9 mouse cellular contexts compared by ENCODE assay signal in the genomic region with DNA sequence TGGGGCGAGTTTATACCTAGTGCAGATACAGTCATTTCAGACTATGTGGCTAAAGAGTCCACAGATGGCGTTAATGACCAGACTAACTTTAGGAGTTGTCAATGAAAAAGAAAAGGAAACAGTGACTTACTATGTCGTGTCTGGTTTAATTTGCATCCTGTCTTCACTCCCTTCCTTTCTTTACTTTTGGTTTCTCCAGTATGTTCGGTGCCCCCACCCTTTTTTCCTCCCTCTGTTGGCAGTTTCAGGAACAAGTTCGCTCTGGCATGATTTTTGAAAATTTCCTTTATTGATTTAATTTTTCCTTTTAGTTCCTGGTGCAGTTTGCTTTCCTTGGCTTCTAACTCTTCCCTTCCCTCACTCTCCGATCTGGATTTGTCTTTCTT. TPM values are rescaled to one million over a fixed set of nuclear protein-coding genes. Genes with fewer than 3 reads are reported as not detected.
DNase-seq lines count a peak whose midpoint lies in the region; ATAC-seq lines count a peak whose summit lies in the region.
"Had no signal": no experiment of that assay in that cellular context is flagged by ENCODE, and none has a peak within 500 bp of the region (broad histone marks: within the 10 kb centered on the region; RNA-seq: fewer than 3 reads in every experiment).

No protein-coding gene starts in this region.

- intact Hi-C loops in heart, postnatal 10 days (cut with DNase I) = no loop called here

- no peak overlapping the region for H3K27ac ChIP-seq in heart, embryonic 16.5 days (ENCODE audit: low read length)
- no peak overlapping the region for H3K27ac ChIP-seq in hindbrain, embryonic 12.5 days
- no peak overlapping the region for H3K27ac ChIP-seq in midbrain, embryonic 11.5 days (ENCODE audit: low read depth, low read length)

- H3K9ac ChIP-seq in heart, embryonic 16.5 days (ENCODE audit: low read length) = peak overlapping the region; percentile 72
- H3K9ac ChIP-seq in hindbrain, embryonic 12.5 days = peak overlapping the region; percentile 73
- H3K9ac ChIP-seq in midbrain, embryonic 11.5 days (ENCODE audit: low read length) = peak overlapping the region; percentile 69

- ATAC-seq in heart, embryonic 16.5 days (replicated peaks; ENCODE audit: extremely low read depth, insufficient read depth, low FRiP score) = no peak
- no peak for ATAC-seq in hindbrain, embryonic 12.5 days (ENCODE audit: low FRiP score)
- ATAC-seq in midbrain, embryonic 11.5 days (ENCODE audit: low FRiP score) = no peak; the same call in 1 of the 2 replicates

- peak overlapping the region; percentile 96 for H3K4me2 ChIP-seq in heart, embryonic 16.5 days (ENCODE audit: low read depth, low read length)
- peak overlapping the region; percentile 98 for H3K4me2 ChIP-seq in hindbrain, embryonic 12.5 days (replicated peaks)
- peak overlapping the region; percentile 59 for H3K4me2 ChIP-seq in midbrain, embryonic 11.5 days

- 10% methylated on average over 6 of the region's 6 CpGs for WGBS in heart, embryonic 16.5 days
- WGBS in hindbrain, embryonic 12.5 days = 11% methylated on average over 6 of the region's 6 CpGs
- WGBS in midbrain, embryonic 11.5 days = 13% methylated on average over 6 of the region's 6 CpGs

- no peaks in the 10 kb centered on the region for H3K36me3 ChIP-seq in heart, embryonic 16.5 days (ENCODE audit: control insufficient read depth, insufficient read depth)
- no peaks in the 10 kb centered on the region for H3K36me3 ChIP-seq in hindbrain, embryonic 12.5 days
- no peaks in the 10 kb centered on the region for H3K36me3 ChIP-seq in midbrain, embryonic 11.5 days (ENCODE audit: control insufficient read depth, insufficient read depth, low read length)

- no peaks in the 10 kb centered on the region for H3K4me1 ChIP-seq in heart, embryonic 16.5 days (ENCODE audit: control insufficient read depth, insufficient read depth, low read length)
- peaks cover 13% of the 10 kb centered on the region; the same call in 1 of the 2 replicates for H3K4me1 ChIP-seq in hindbrain, embryonic 12.5 days
- H3K4me1 ChIP-seq in midbrain, embryonic 11.5 days (ENCODE audit: control insufficient read depth, insufficient read depth, low read length) = peaks cover 3% of the 10 kb centered on the region

- H3K27me3 ChIP-seq in heart, embryonic 16.5 days (ENCODE audit: control insufficient read depth, insufficient read depth, low read length) = no peaks in the 10 kb centered on the region; the same call in 1 of the 2 replicates
- no peaks in the 10 kb centered on the region for H3K27me3 ChIP-seq in hindbrain, embryonic 12.5 days
- H3K27me3 ChIP-seq in midbrain, embryonic 11.5 days (ENCODE audit: control insufficient read depth, insufficient read depth, low read length) = no peaks in the 10 kb centered on the region

- H3K9me3 ChIP-seq in heart, embryonic 16.5 days (replicated peaks; ENCODE audit: control insufficient read depth, low read length) = no peaks in the 10 kb centered on the region
- no peaks in the 10 kb centered on the region for H3K9me3 ChIP-seq in hindbrain, embryonic 12.5 days (replicated peaks)
- H3K9me3 ChIP-seq in midbrain, embryonic 11.5 days (ENCODE audit: control insufficient read depth, low read length) = no peaks in the 10 kb centered on the region

- H3K4me3 ChIP-seq in heart, embryonic 16.5 days (ENCODE audit: low read length) = peak overlapping the region; percentile 70
- peak overlapping the region; percentile 57 for H3K4me3 ChIP-seq in hindbrain, embryonic 12.5 days
- peak overlapping the region; percentile 37 for H3K4me3 ChIP-seq in midbrain, embryonic 11.5 days (ENCODE audit: low read depth, low read length)

- DNase-seq in heart, postnatal 10 days = no peak
- peak; percentile 25 for DNase-seq in brain, adult 2 months (ENCODE audit: low read depth, low spot score)
- peak; percentile 93 for DNase-seq in midbrain, embryonic 11.5 days (ENCODE audit: low spot score, missing footprints)
- DNase-seq in adrenal gland, adult (ENCODE audit: inconsistent age in 2 of 2, low spot score in 1 of 2) = no peak
- no peak for DNase-seq in urinary bladder, postnatal 14 days (ENCODE audit: low spot score)
- DNase-seq in cerebellum, postnatal 4 days (ENCODE audit: low spot score in 2 of 2) = no peak

RNA-seq across cellular contexts. Expression of a gene that starts 3.2 kb away (rescaled TPM):
- 0.32 and 0.81 TPM in 2 replicates for polyA plus RNA-seq in heart, embryonic 16.5 days (2015; fragmentation: Nextera tagmentation; extraction: Ambion mirVana)
- total RNA-seq in heart, postnatal 10 days (2021) = not detected
- polyA plus RNA-seq in hindbrain, embryonic 12.5 days (2016; fragmentation: Nextera tagmentation; extraction: Ambion mirVana) = 3.9 and 4.1 TPM in 2 replicates
- 1.1 and 1.7 TPM in 2 replicates for polyA plus RNA-seq in midbrain, embryonic 11.5 days (2014; fragmentation: Nextera tagmentation; extraction: Ambion mirVana)
- total RNA-seq: granulocyte monocyte progenitor cell, adult 5-6 weeks had no signal

RNA-seq across cellular contexts. Expression of a gene that starts 49.9 kb away (rescaled TPM):
- polyA plus RNA-seq in heart, embryonic 16.5 days (2015; fragmentation: Nextera tagmentation; extraction: Ambion mirVana) = not detected in 2 replicates
- not detected for total RNA-seq in heart, postnatal 10 days (2021)
- polyA plus RNA-seq in hindbrain, embryonic 12.5 days (2016; fragmentation: Nextera tagmentation; extraction: Ambion mirVana) = not detected in 2 replicates
- not detected in 2 replicates for polyA plus RNA-seq in midbrain, embryonic 11.5 days (2014; fragmentation: Nextera tagmentation; extraction: Ambion mirVana)
- total RNA-seq: granulocyte monocyte progenitor cell, adult 5-6 weeks had no signal

Comparison
In these comparisons a context has a peak if more than half of its experiments do, and no peak if none do; other contexts are left out.
1. DNase-seq: peak in brain, adult 2 months (single experiment) and midbrain, embryonic 11.5 days (single experiment); none in heart, postnatal 10 days (0 of 2), adrenal gland, adult (0 of 2), urinary bladder, postnatal 14 days (single experiment) and cerebellum, postnatal 4 days (0 of 2).
2. Peak in every context shown above with its lines, with median percentiles within 50 percentile points of each other: H3K4me2 ChIP-seq, H3K4me3 ChIP-seq and H3K9ac ChIP-seq.